Mouse (Mus musculus): Measurements from ENCODE around the gene Gm340. TPM values are rescaled to one million over a fixed set of nuclear protein-coding genes. Genes with fewer than 3 reads are reported as not detected.

Gm340 gene
- polyA plus RNA-seq (2012): 0.09 and 0.24 TPM in 2 replicates

DNA sequence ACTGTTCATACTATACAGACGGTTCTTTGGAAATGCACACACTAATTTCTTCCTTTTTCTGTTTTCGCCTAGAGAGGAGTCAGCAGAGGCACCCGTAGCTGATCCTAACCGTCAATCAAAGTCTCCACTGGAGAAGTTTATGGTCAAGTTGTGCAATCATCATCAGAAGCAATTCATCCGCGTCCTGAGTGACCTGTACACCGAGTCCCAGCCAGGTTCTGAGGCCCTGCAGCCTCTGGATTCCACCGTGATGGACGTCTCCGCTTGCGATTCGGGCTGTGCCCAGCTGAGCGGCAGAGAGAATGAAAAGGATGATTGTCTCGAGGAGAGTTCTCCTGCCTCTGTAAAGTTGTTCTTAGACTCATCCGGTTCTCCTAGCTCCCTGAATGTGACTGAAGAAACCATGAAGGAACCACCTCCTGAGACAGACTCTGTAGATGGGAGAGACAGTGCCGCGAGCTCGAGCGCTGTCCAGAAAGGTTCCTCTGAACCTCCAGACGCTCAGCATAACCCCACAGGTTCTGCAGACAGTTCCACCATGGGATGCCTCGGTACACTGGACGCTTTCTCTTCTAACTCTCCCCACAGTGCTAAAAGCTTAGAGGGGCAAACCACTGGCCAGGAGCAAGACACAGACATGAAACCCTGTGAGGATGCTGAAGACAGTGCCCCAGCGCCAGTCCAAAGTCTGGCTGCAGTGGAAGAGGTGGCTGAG lies at the start of gene Gm340:
Gene Gm340 (plus strand): TSS at position 665 of the 715 bp plus-strand sequence.
- Histone ChIP-seq H3K4me1 (ENCODE audit: control insufficient read depth) (no peaks in the 10 kb centered on the region), H3K36me3 (ENCODE audit: control insufficient read depth) (peaks cover 48% of the 10 kb centered on the region), H3K27me3 (ENCODE audit: control insufficient read depth) (no peaks in the 10 kb centered on the region), H3K9me3 (ENCODE audit: control insufficient read depth, low read length) (no peaks in the 10 kb centered on the region), H3K4me3 (replicated peaks) (no peak within 1 kb of the TSS)
- TF ChIP-seq GATA1 (IDR thresholded peaks at IDR 0.05; ENCODE audit: low read length) (no peak), TAL1 (IDR thresholded peaks at IDR 0.05; ENCODE audit: low read length) (no peak)

DNA sequence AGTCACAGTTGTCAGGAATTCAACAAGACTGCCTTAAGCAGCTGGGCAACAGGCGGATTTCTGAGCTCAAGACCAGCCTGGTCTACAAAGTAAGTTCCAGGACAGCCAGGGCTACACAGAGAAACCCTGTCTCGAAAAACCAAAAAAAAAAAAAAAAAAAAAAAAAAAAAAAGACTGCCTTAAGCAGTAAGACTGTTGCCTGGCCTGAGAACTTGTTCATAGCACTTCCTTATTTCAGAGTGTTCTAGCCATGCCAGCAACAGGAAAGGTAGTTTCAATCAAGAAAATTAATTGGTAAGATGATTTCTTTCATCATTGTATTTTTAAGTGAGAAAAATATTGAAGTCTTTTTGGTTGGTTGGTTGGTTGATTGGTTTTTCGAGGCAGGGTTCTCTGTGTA lies 48.1 kb upstream of the Gm340 start:
- Histone ChIP-seq H3K36me3 (ENCODE audit: control insufficient read depth) (peaks cover 15% of the 10 kb centered on the region), H3K27me3 (ENCODE audit: control insufficient read depth) (no peaks in the 10 kb centered on the region), H3K9me3 (ENCODE audit: control insufficient read depth, low read length) (no peaks in the 10 kb centered on the region), H3K4me3 (replicated peaks) (no peak overlapping the region), H3K4me1 (ENCODE audit: control insufficient read depth) (no peaks in the 10 kb centered on the region)
- no peak for TF ChIP-seq GATA1 (IDR thresholded peaks at IDR 0.05; ENCODE audit: low read length)
- no peak for TF ChIP-seq TAL1 (IDR thresholded peaks at IDR 0.05; ENCODE audit: low read length)

- H3K4me3 ChIP-seq (replicated peaks): no peak overlapping the region
- TF ChIP-seq GATA1 (IDR thresholded peaks at IDR 0.05; ENCODE audit: low read length) (no peak), TAL1 (IDR thresholded peaks at IDR 0.05; ENCODE audit: low read length) (no peak)
- no peaks in the 10 kb centered on the region for H3K9me3 ChIP-seq (ENCODE audit: control insufficient read depth, low read length)
- peaks cover 66% of the 10 kb centered on the region for H3K36me3 ChIP-seq (ENCODE audit: control insufficient read depth)
- no peaks in the 10 kb centered on the region for H3K27me3 ChIP-seq (ENCODE audit: control insufficient read depth)
- H3K4me1 ChIP-seq (ENCODE audit: control insufficient read depth): no peaks in the 10 kb centered on the region
These were observed 25.2 kb upstream of the Gm340 start for GRCm38 (mm10) chr19:41556981-41557380.

- H3K4me3 ChIP-seq (replicated peaks): no peak overlapping the region
- TF ChIP-seq TAL1 (IDR thresholded peaks at IDR 0.05; ENCODE audit: low read length) (no peak), GATA1 (IDR thresholded peaks at IDR 0.05; ENCODE audit: low read length) (no peak)
- H3K36me3 ChIP-seq (ENCODE audit: control insufficient read depth): peaks cover 64% of the 10 kb centered on the region
- no peaks in the 10 kb centered on the region for H3K4me1 ChIP-seq (ENCODE audit: control insufficient read depth)
- H3K9me3 ChIP-seq (ENCODE audit: control insufficient read depth, low read length): no peaks in the 10 kb centered on the region
- H3K27me3 ChIP-seq (ENCODE audit: control insufficient read depth): no peaks in the 10 kb centered on the region
These were observed 24.7 kb upstream of the Gm340 start for GRCm38 (mm10) chr19:41557491-41557890.

- H3K4me3 ChIP-seq (replicated peaks): no peak overlapping the region
- no peaks in the 10 kb centered on the region for H3K4me1 ChIP-seq (ENCODE audit: control insufficient read depth)
- TF ChIP-seq GATA1 (IDR thresholded peaks at IDR 0.05; ENCODE audit: low read length) (no peak), TAL1 (IDR thresholded peaks at IDR 0.05; ENCODE audit: low read length) (no peak)
- H3K36me3 ChIP-seq (ENCODE audit: control insufficient read depth): peaks cover 56% of the 10 kb centered on the region
- no peaks in the 10 kb centered on the region for H3K27me3 ChIP-seq (ENCODE audit: control insufficient read depth)
- no peaks in the 10 kb centered on the region for H3K9me3 ChIP-seq (ENCODE audit: control insufficient read depth, low read length)
These were observed 23.2 kb upstream of the Gm340 start for GRCm38 (mm10) chr19:41558891-41559486.

DNA sequence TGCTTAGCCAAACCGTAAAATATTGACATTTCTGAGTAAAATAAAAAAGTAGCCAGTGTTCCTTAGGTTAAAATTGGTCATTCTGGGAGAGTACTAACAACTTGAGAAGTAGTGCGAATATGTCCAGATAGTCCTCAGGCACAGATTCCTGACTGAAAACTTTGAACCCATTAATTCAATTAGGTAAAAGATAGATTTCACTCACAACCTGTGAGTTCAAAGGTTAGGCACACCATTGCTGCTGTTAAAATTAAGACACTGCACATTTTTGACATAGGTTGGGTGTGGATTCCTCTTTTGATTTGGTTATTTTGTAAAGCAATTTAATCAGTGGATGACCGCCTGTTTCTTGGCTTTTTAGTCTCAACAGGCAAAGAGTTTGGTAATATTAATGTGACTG lies 21.3 kb upstream of the Gm340 start:
- no peaks in the 10 kb centered on the region for H3K4me1 ChIP-seq (ENCODE audit: control insufficient read depth)
- H3K36me3 ChIP-seq (ENCODE audit: control insufficient read depth): peaks cover 50% of the 10 kb centered on the region
- H3K27me3 ChIP-seq (ENCODE audit: control insufficient read depth): no peaks in the 10 kb centered on the region

GRCm38 (mm10) chr19:41568791-41569190 lies 13.4 kb upstream of the Gm340 start:
- peaks cover 6% of the 10 kb centered on the region; the same call in 1 of the 2 replicates for H3K36me3 ChIP-seq (ENCODE audit: control insufficient read depth)
- no peaks in the 10 kb centered on the region for H3K27me3 ChIP-seq (ENCODE audit: control insufficient read depth)

More for the DNA sequence above, 21.3 kb upstream of the Gm340 start:
- Histone ChIP-seq H3K9me3 (ENCODE audit: control insufficient read depth, low read length) (no peaks in the 10 kb centered on the region), H3K4me3 (replicated peaks) (no peak overlapping the region)
- TF ChIP-seq TAL1 (IDR thresholded peaks at IDR 0.05; ENCODE audit: low read length) (no peak), GATA1 (IDR thresholded peaks at IDR 0.05; ENCODE audit: low read length) (no peak)

GRCm38 (mm10) chr19:41573700-41574099 lies 8.5 kb upstream of the Gm340 start:
- Histone ChIP-seq H3K4me3 (replicated peaks) (no peak overlapping the region), H3K4me1 (ENCODE audit: control insufficient read depth) (peaks cover 7% of the 10 kb centered on the region), H3K27me3 (ENCODE audit: control insufficient read depth) (no peaks in the 10 kb centered on the region), H3K9me3 (ENCODE audit: control insufficient read depth, low read length) (no peaks in the 10 kb centered on the region), H3K36me3 (ENCODE audit: control insufficient read depth) (peaks cover 8% of the 10 kb centered on the region)
- no peak for TF ChIP-seq GATA1 (IDR thresholded peaks at IDR 0.05; ENCODE audit: low read length)
- TF ChIP-seq TAL1 (IDR thresholded peaks at IDR 0.05; ENCODE audit: low read length): no peak

More at GRCm38 (mm10) chr19:41568791-41569190, 13.4 kb upstream of the Gm340 start:
- peaks cover 2% of the 10 kb centered on the region for H3K4me1 ChIP-seq (ENCODE audit: control insufficient read depth)
- no peak overlapping the region for H3K4me3 ChIP-seq (replicated peaks)
- no peaks in the 10 kb centered on the region for H3K9me3 ChIP-seq (ENCODE audit: control insufficient read depth, low read length)
- TF ChIP-seq GATA1 (IDR thresholded peaks at IDR 0.05; ENCODE audit: low read length) (no peak), TAL1 (IDR thresholded peaks at IDR 0.05; ENCODE audit: low read length) (no peak)

DNA sequence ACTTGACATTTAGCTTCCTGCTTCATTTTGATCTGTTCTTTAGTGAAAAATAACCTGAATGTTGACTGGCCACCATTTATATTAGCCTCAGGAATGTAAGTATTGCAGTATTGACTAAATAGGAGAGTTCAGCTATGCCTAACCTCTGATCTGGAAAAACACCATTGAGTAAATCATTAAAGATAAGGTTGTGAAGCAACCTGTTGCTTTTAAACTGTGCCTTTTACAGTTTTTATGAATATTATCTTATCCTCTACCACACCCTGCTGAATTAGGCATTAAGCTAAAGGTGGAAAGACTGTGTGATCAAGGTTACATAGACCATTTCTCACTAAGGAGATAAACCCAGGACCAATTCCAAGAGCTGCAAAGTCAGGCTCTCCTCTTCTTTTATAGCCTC lies 4.6 kb upstream of the Gm340 start:
- peaks cover 18% of the 10 kb centered on the region for H3K36me3 ChIP-seq (ENCODE audit: control insufficient read depth)
- H3K4me3 ChIP-seq (replicated peaks): no peak overlapping the region
- no peaks in the 10 kb centered on the region for H3K9me3 ChIP-seq (ENCODE audit: control insufficient read depth, low read length)
- no peaks in the 10 kb centered on the region for H3K27me3 ChIP-seq (ENCODE audit: control insufficient read depth)
- peaks cover 7% of the 10 kb centered on the region for H3K4me1 ChIP-seq (ENCODE audit: control insufficient read depth)
- TF ChIP-seq GATA1 (IDR thresholded peaks at IDR 0.05; ENCODE audit: low read length): no peak
- TF ChIP-seq TAL1 (IDR thresholded peaks at IDR 0.05; ENCODE audit: low read length): no peak
